Mouse (Mus musculus) MEL (cell line): ENCODE data around the gene Cd9. TPM values are rescaled to one million over a fixed set of nuclear protein-coding genes. Genes with fewer than 3 reads are reported as not detected.
A peak's percentile ranks its signal among the peaks of the same experiment; 100 is the strongest.

ENCODE experiments used
- DNase-seq: peaks from one replicate; pipeline ENCODE4 v3.0.0; 2011; ENCODE audit warnings: low read depth, low spot score
- H3K27ac ChIP-seq: 2 replicates; pipeline ENCODE4 v1.5.1; 2012; ENCODE audit warnings: low read depth, mild to moderate bottlenecking, control low read depth, low read length, moderate library complexity; ENCODE audit not compliant: control insufficient read depth
- H3K27me3 ChIP-seq, 2 experiments: fragments of 150-350 bp in 1 of 2; sonication (generic) in 1 of 2; 2 replicates each; pipeline ENCODE4 v1.6.1; 2012; ENCODE audit warnings: low read length in 2 of 2, mild to moderate bottlenecking in 2 of 2, improper control_type of control experiment in 1 of 2, moderate library complexity in 1 of 2; ENCODE audit not compliant: insufficient read depth in 2 of 2, control insufficient read depth in 1 of 2
- H3K36me3 ChIP-seq, 2 experiments: 2 replicates each; pipeline ENCODE4 v1.6.1; 2012 to 2014; ENCODE audit warnings: low read length in 2 of 2, improper control_type of control experiment in 1 of 2, inconsistent platforms in 1 of 2, mild to moderate bottlenecking in 1 of 2; ENCODE audit not compliant: insufficient read depth in 2 of 2, control insufficient read depth in 1 of 2
- H3K4me1 ChIP-seq, 2 experiments: fragments of 150-350 bp in 1 of 2; sonication (generic) in 1 of 2; 2 replicates each; pipeline ENCODE4 v1.6.1; 2012; ENCODE audit warnings: low read length in 2 of 2, improper control_type of control experiment in 1 of 2, mild to moderate bottlenecking in 1 of 2; ENCODE audit not compliant: insufficient read depth in 2 of 2, control insufficient read depth in 1 of 2
- H3K4me3 ChIP-seq, 2 experiments: fragments of 150-350 bp in 1 of 2; sonication (generic) in 1 of 2; 2 replicates each; pipeline ENCODE4 v1.5.1; 2012; ENCODE audit warnings: low read depth in 2 of 2, low read length in 2 of 2, mild to moderate bottlenecking in 2 of 2, moderate library complexity in 2 of 2, control low read depth in 1 of 2, improper control_type of control experiment in 1 of 2; ENCODE audit not compliant: control insufficient read depth in 1 of 2, insufficient read depth in 1 of 2
- H3K79me2 ChIP-seq: 2 replicates; pipeline ENCODE4 v1.6.1; 2012; ENCODE audit warnings: mild to moderate bottlenecking, low read length, moderate library complexity; ENCODE audit not compliant: control insufficient read depth, poor library complexity, insufficient read depth
- H3K9ac ChIP-seq: 2 replicates; pipeline ENCODE4 v1.6.1; 2012; ENCODE audit warnings: low read depth, mild to moderate bottlenecking, control low read depth, low read length, moderate library complexity; ENCODE audit not compliant: control insufficient read depth, poor library complexity, severe bottlenecking
- H3K9me3 ChIP-seq: fragments of 150-350 bp; sonication (generic); replicated peaks from 2 replicates; pipeline ENCODE4 v1.6.1; 2012; ENCODE audit warnings: mild to moderate bottlenecking, low read length, improper control_type of control experiment, moderate library complexity; ENCODE audit not compliant: insufficient read depth
- BHLHE40 ChIP-seq: IDR thresholded peaks from 2 replicates; pipeline ENCODE4 v1.6.1; 2012; ENCODE audit warnings: low read depth, mild to moderate bottlenecking, inconsistent platforms, low read length, improper control_type of control experiment, borderline replicate concordance
- CHD1 ChIP-seq: IDR thresholded peaks from 2 replicates; pipeline ENCODE4 v1.6.1; 2012; ENCODE audit warnings: low read depth, mild to moderate bottlenecking, inconsistent platforms, low read length, improper control_type of control experiment
- CHD2 ChIP-seq: IDR thresholded peaks from 2 replicates; pipeline ENCODE4 v1.6.1; 2011; ENCODE audit warnings: low read length, improper control_type of control experiment
- CTCF ChIP-seq, 3 experiments: IDR thresholded peaks in 2 of 3; conservative IDR thresholded peaks in 1 of 3; 2 replicates each; pipeline ENCODE4 v1.5.1; 2011 to 2012; ENCODE audit warnings: low read length in 3 of 3, low read depth in 2 of 3, mild to moderate bottlenecking in 2 of 3, improper control_type of control experiment in 1 of 3, inconsistent platforms in 1 of 3, mixed read lengths in 1 of 3, moderate library complexity in 1 of 3; ENCODE audit not compliant: control insufficient read depth in 1 of 3, insufficient read depth in 1 of 3, poor library complexity in 1 of 3, severe bottlenecking in 1 of 3
- E2F4 ChIP-seq: IDR thresholded peaks from 2 replicates; pipeline ENCODE4 v1.6.1; 2011; ENCODE audit warnings: low read depth, low read length, improper control_type of control experiment, borderline replicate concordance
- EP300 ChIP-seq, 2 experiments: IDR thresholded peaks; 2 replicates each; pipeline ENCODE4 v1.6.1; 2011; ENCODE audit warnings: improper control_type of control experiment in 2 of 2, low read length in 2 of 2, low read depth in 1 of 2, mild to moderate bottlenecking in 1 of 2
- GABPA ChIP-seq: IDR thresholded peaks from 2 replicates; pipeline ENCODE4 v1.6.1; 2012; ENCODE audit warnings: low read depth, mild to moderate bottlenecking, inconsistent platforms, low read length, improper control_type of control experiment, moderate library complexity
- GATA1 ChIP-seq: IDR thresholded peaks from 2 replicates; pipeline ENCODE4 v1.6.1; 2011; ENCODE audit warnings: low read depth, low read length, improper control_type of control experiment
- HCFC1 ChIP-seq: IDR thresholded peaks from 2 replicates; pipeline ENCODE4 v1.6.1; 2012; ENCODE audit warnings: low read depth, mild to moderate bottlenecking, inconsistent platforms, low read length, improper control_type of control experiment, moderate library complexity
- KAT2A ChIP-seq: conservative IDR thresholded peaks from 2 replicates; pipeline ENCODE4 v1.6.1; 2012; ENCODE audit warnings: low read depth, low read length, improper control_type of control experiment, inconsistent platforms
- MAX ChIP-seq: IDR thresholded peaks from 2 replicates; pipeline ENCODE4 v1.6.1; 2011; ENCODE audit warnings: low read length, improper control_type of control experiment
- MAZ ChIP-seq: IDR thresholded peaks from 2 replicates; pipeline ENCODE4 v1.6.1; 2012; ENCODE audit warnings: low read depth, mild to moderate bottlenecking, inconsistent platforms, low read length, improper control_type of control experiment
- MEF2A ChIP-seq: IDR thresholded peaks from 2 replicates; pipeline ENCODE4 v1.6.1; 2014; ENCODE audit warnings: low read depth, mild to moderate bottlenecking, inconsistent platforms, low read length, improper control_type of control experiment; ENCODE audit not compliant: poor library complexity, insufficient replicate concordance, severe bottlenecking; ENCODE audit errors: extremely low read depth
- MXI1 ChIP-seq: IDR thresholded peaks from 2 replicates; pipeline ENCODE4 v1.6.1; 2011; ENCODE audit warnings: mild to moderate bottlenecking, low read depth, low read length, improper control_type of control experiment
- MYC ChIP-seq: IDR thresholded peaks from 2 replicates; pipeline ENCODE4 v1.6.1; 2011; ENCODE audit warnings: low read depth, mild to moderate bottlenecking, low read length, improper control_type of control experiment, moderate library complexity
- NELFE ChIP-seq: IDR thresholded peaks from 2 replicates; pipeline ENCODE4 v1.6.1; 2011; ENCODE audit warnings: low read depth, low read length, improper control_type of control experiment
- NRF1 ChIP-seq: IDR thresholded peaks from 2 replicates; pipeline ENCODE4 v1.6.1; 2014; ENCODE audit warnings: low read depth, mild to moderate bottlenecking, inconsistent platforms, low read length, improper control_type of control experiment, moderate library complexity; ENCODE audit not compliant: poor library complexity, insufficient read depth, severe bottlenecking
- POLR2A ChIP-seq, 2 experiments: IDR thresholded peaks; 2 replicates each; pipeline ENCODE4 v1.6.1; 2011 to 2012; ENCODE audit warnings: low read length in 2 of 2, mild to moderate bottlenecking in 2 of 2, control low read depth in 1 of 2, improper control_type of control experiment in 1 of 2, low read depth in 1 of 2, moderate library complexity in 1 of 2; ENCODE audit not compliant: control insufficient read depth in 1 of 2, insufficient read depth in 1 of 2, poor library complexity in 1 of 2
- POLR2AphosphoS5 ChIP-seq: IDR thresholded peaks from 2 replicates; pipeline ENCODE4 v1.6.1; 2012; ENCODE audit warnings: low read depth, borderline replicate concordance, mild to moderate bottlenecking, inconsistent platforms, low read length, moderate library complexity, mixed read lengths
- RAD21 ChIP-seq: IDR thresholded peaks from 2 replicates; pipeline ENCODE4 v1.6.1; 2011; ENCODE audit warnings: mild to moderate bottlenecking, low read depth, low read length, improper control_type of control experiment
- RCOR1 ChIP-seq: IDR thresholded peaks from 2 replicates; pipeline ENCODE4 v1.6.1; 2012; ENCODE audit warnings: low read depth, mild to moderate bottlenecking, inconsistent platforms, low read length, improper control_type of control experiment
- SMC3 ChIP-seq: IDR thresholded peaks from 2 replicates; pipeline ENCODE4 v1.6.1; 2011; ENCODE audit warnings: low read depth, low read length, improper control_type of control experiment
- TBP ChIP-seq: IDR thresholded peaks from 2 replicates; pipeline ENCODE4 v1.8.0; 2011; ENCODE audit warnings: low read depth, low read length, improper control_type of control experiment
- TCF12 ChIP-seq: IDR thresholded peaks from 2 replicates; pipeline ENCODE4 v1.6.1; 2014; ENCODE audit warnings: low read depth, mild to moderate bottlenecking, inconsistent platforms, low read length, improper control_type of control experiment, moderate library complexity
- UBTF ChIP-seq: IDR thresholded peaks from 2 replicates; pipeline ENCODE4 v1.6.1; 2012; ENCODE audit warnings: low read depth, mild to moderate bottlenecking, inconsistent platforms, low read length, improper control_type of control experiment, moderate library complexity, borderline replicate concordance; ENCODE audit not compliant: insufficient read depth
- USF1 ChIP-seq: IDR thresholded peaks from 2 replicates; pipeline ENCODE4 v1.6.1; 2014; ENCODE audit warnings: low read depth, mild to moderate bottlenecking, inconsistent platforms, low read length, improper control_type of control experiment, moderate library complexity
- ZC3H11A ChIP-seq: IDR thresholded peaks from 2 replicates; pipeline ENCODE4 v1.6.1; 2012; ENCODE audit warnings: low read depth, mild to moderate bottlenecking, inconsistent platforms, low read length, improper control_type of control experiment
- ZKSCAN1 ChIP-seq: IDR thresholded peaks from 2 replicates; pipeline ENCODE4 v1.6.1; 2012; ENCODE audit warnings: low read depth, mild to moderate bottlenecking, inconsistent platforms, low read length, improper control_type of control experiment, moderate library complexity
- ZMIZ1 ChIP-seq: IDR thresholded peaks from 2 replicates; pipeline ENCODE4 v1.6.1; 2012; ENCODE audit warnings: low read depth, mild to moderate bottlenecking, inconsistent platforms, low read length, improper control_type of control experiment, moderate library complexity
- ZNF384 ChIP-seq: IDR thresholded peaks from 2 replicates; pipeline ENCODE4 v1.6.1; 2012; ENCODE audit warnings: low read depth, mild to moderate bottlenecking, inconsistent platforms, low read length, improper control_type of control experiment
- polyA plus RNA-seq, 2 experiments: library from polyadenylated mRNA; stranded (reverse) in 1 of 2; unstranded in 1 of 2; fragments of >175 nt in 1 of 2; fragments of >200 nt in 1 of 2; gene quantifications; 2 replicates each; pipeline versions ENCODE4 v1.2.1 to v1.2.4; 2012; ENCODE audit warnings: low replicate concordance in 2 of 2, low read depth in 1 of 2; ENCODE audit not compliant: insufficient read length in 2 of 2, insufficient read depth in 1 of 2, missing spikeins in 1 of 2
- total RNA-seq: library from RNA; depleted of rRNA; stranded (reverse); fragments of 300-350 nt; gene quantifications from 2 replicates; pipeline ENCODE4 v1.2.3, GENCODE M21; 2012

Cd9 gene
- total and polyA plus RNA-seq, 3 experiments, result 3.6 to 10.9 TPM; not detected in 1

GRCm38 (mm10) chr6:125420458-125421063, 74.0 kb downstream of the Cd9 start:
- Histone ChIP-seq H3K9ac (no peak overlapping the region), H3K4me1 (peaks cover 5 to 8% of the 10 kb centered on the region in 2 experiments), H3K79me2 (no peaks in the 10 kb centered on the region), H3K4me3 (no peak overlapping the region), H3K36me3 (peaks cover 0 to 2% of the 10 kb centered on the region in 2 experiments; a peak in 2 of 4 replicates), H3K27me3 (no peaks in the 10 kb centered on the region; a peak in 1 of 4 replicates), H3K27ac (no peak overlapping the region), H3K9me3 (no peaks in the 10 kb centered on the region)
- DNase-seq, result no peak
- TF ChIP-seq SMC3 (no peak), ZMIZ1 (no peak), MXI1 (no peak), TBP (no peak), E2F4 (no peak), USF1 (no peak), HCFC1 (no peak), CHD2 (no peak), KAT2A (no peak)

GRCm38 (mm10) chr6:125418744-125419143, 75.8 kb downstream of the Cd9 start:
- Histone ChIP-seq H3K9me3 (no peaks in the 10 kb centered on the region), H3K4me3 (no peak overlapping the region), H3K79me2 (no peaks in the 10 kb centered on the region), H3K4me1 (peaks cover 3 to 6% of the 10 kb centered on the region in 2 experiments; a peak in 2 of 4 replicates), H3K27ac (no peak overlapping the region), H3K36me3 (no peaks in the 10 kb centered on the region), H3K9ac (no peak overlapping the region), H3K27me3 (no peaks in the 10 kb centered on the region; a peak in 1 of 4 replicates)
- DNase-seq, result peak; percentile 81
- TF ChIP-seq UBTF (no peak), ZC3H11A (peak; percentile 96), RAD21 (peak; percentile 97), CTCF (IDR thresholded peaks at IDR 0.05 in 2 of 3, conservative IDR thresholded peaks at IDR 0.05 in 1 of 3; ENCODE audit: control insufficient read depth in 1 of 3, insufficient read depth in 1 of 3, low read depth in 2 of 3, low read length in 3 of 3, poor library complexity in 1 of 3, severe bottlenecking in 1 of 3) (peak; percentile 64 to 96 (median 91)), POLR2A (IDR thresholded peaks at IDR 0.05; ENCODE audit: control insufficient read depth in 1 of 2, insufficient read depth in 1 of 2, low read depth in 1 of 2, low read length in 2 of 2, poor library complexity in 1 of 2) (no peak), ZNF384 (no peak), CHD1 (no peak), NRF1 (no peak), ZMIZ1 (no peak), MEF2A (no peak), RCOR1 (no peak), GATA1 (no peak), MYC (no peak), TCF12 (no peak), NELFE (no peak), SMC3 (peak; percentile 91), EP300 (IDR thresholded peaks at IDR 0.05; ENCODE audit: low read depth in 1 of 2, low read length in 2 of 2) (no peak), CHD2 (no peak), BHLHE40 (no peak), USF1 (no peak), GABPA (no peak), KAT2A (no peak), MAX (no peak), POLR2AphosphoS5 (no peak), E2F4 (no peak), ZKSCAN1 (no peak), MAZ (no peak)
